Mouse (Mus musculus): ENCODE data around the gene Rnft1. TPM values are rescaled to one million over a fixed set of nuclear protein-coding genes. Genes with fewer than 3 reads are reported as not detected.
A peak's percentile ranks its signal among the peaks of the same experiment; 100 is the strongest.
"Not testable (repeated sequence)": the region's sequence is repeated elsewhere in the genome, so short reads cannot be mapped to it uniquely, and the experiment has no call there.

Gene Rnft1
- total and polyA plus RNA-seq, 3 experiments = 6.8 to 35.0 (median 26.2) TPM

- no peaks in the 10 kb centered on the region for H3K36me3 ChIP-seq (ENCODE audit: control insufficient read depth, insufficient read depth, low read length)
- 80% methylated on average over 7 of the region's 7 CpGs for WGBS
- no peaks in the 10 kb centered on the region for H3K4me1 ChIP-seq (ENCODE audit: control insufficient read depth, insufficient read depth, low read length)
Measured at GRCm38 (mm10) chr11:86519751-86520150, 35.3 kb downstream of the Rnft1 start.

GRCm38 (mm10) chr11:86527528-86527927, 43.1 kb downstream of the Rnft1 start:
- WGBS = 77% methylated on average over 4 of the region's 4 CpGs
- no peaks in the 10 kb centered on the region for H3K4me1 ChIP-seq (ENCODE audit: control insufficient read depth, insufficient read depth, low read length)
- H3K27me3 ChIP-seq (ENCODE audit: control insufficient read depth, insufficient read depth, low read length) = no peaks in the 10 kb centered on the region
- H3K9ac ChIP-seq (ENCODE audit: low read depth, low read length) = no peak overlapping the region
- intact Hi-C loops (cut with DNase I) = no loop called here
- H3K79me2 ChIP-seq (replicated peaks; ENCODE audit: control insufficient read depth, insufficient read depth, low read length) = no peaks in the 10 kb centered on the region
- H3K36me3 ChIP-seq (ENCODE audit: control insufficient read depth, insufficient read depth, low read length) = peaks cover 3% of the 10 kb centered on the region
- no peak overlapping the region for H3K4me3 ChIP-seq
- TF ChIP-seq POLR2A (IDR thresholded peaks at IDR 0.05; ENCODE audit: insufficient read depth, low read depth, low read length) (no peak), EP300 (IDR thresholded peaks at IDR 0.05; ENCODE audit: insufficient read depth, low read depth, low read length) (no peak), CTCF (IDR thresholded peaks at IDR 0.05) (no peak)
- no peak overlapping the region for H3K27ac ChIP-seq
- DNase-seq = no peak

More at GRCm38 (mm10) chr11:86519751-86520150, 35.3 kb downstream of the Rnft1 start:
- no peaks in the 10 kb centered on the region for H3K27me3 ChIP-seq (ENCODE audit: control insufficient read depth, insufficient read depth, low read length)
- no peak for DNase-seq
- no peak overlapping the region for H3K27ac ChIP-seq
- no peak overlapping the region for H3K4me3 ChIP-seq
- intact Hi-C loops (cut with DNase I) = no loop called here
- H3K79me2 ChIP-seq (replicated peaks; ENCODE audit: control insufficient read depth, insufficient read depth, low read length) = no peaks in the 10 kb centered on the region
- TF ChIP-seq CTCF (IDR thresholded peaks at IDR 0.05) = no peak
- no peak for TF ChIP-seq EP300 (IDR thresholded peaks at IDR 0.05; ENCODE audit: insufficient read depth, low read depth, low read length)
- no peak for TF ChIP-seq POLR2A (IDR thresholded peaks at IDR 0.05; ENCODE audit: insufficient read depth, low read depth, low read length)
- H3K9ac ChIP-seq (ENCODE audit: low read depth, low read length) = no peak overlapping the region

- no peaks in the 10 kb centered on the region for H3K4me1 ChIP-seq (ENCODE audit: control insufficient read depth, insufficient read depth, low read length)
- no peak overlapping the region for H3K9ac ChIP-seq (ENCODE audit: low read depth, low read length)
- no peaks in the 10 kb centered on the region; the same call in 1 of the 2 replicates for H3K79me2 ChIP-seq (replicated peaks; ENCODE audit: control insufficient read depth, insufficient read depth, low read length)
- intact Hi-C loops (cut with DNase I) = no loop called here
- H3K4me3 ChIP-seq = no peak overlapping the region
- no peak for DNase-seq
- no peak overlapping the region for H3K27ac ChIP-seq
- TF ChIP-seq EP300 (IDR thresholded peaks at IDR 0.05; ENCODE audit: insufficient read depth, low read depth, low read length) (no peak), POLR2A (IDR thresholded peaks at IDR 0.05; ENCODE audit: insufficient read depth, low read depth, low read length) (no peak), CTCF (IDR thresholded peaks at IDR 0.05) (peak; percentile 86)
- no peaks in the 10 kb centered on the region for H3K27me3 ChIP-seq (ENCODE audit: control insufficient read depth, insufficient read depth, low read length)
- H3K36me3 ChIP-seq (ENCODE audit: control insufficient read depth, insufficient read depth, low read length) = peaks cover 6% of the 10 kb centered on the region
- WGBS = 75% methylated on average over 1 of the region's 1 CpGs
Measured at GRCm38 (mm10) chr11:86532834-86533233, 48.4 kb downstream of the Rnft1 start.

- H3K27me3 ChIP-seq (ENCODE audit: control insufficient read depth, insufficient read depth, low read length); H3K4me1 ChIP-seq (ENCODE audit: control insufficient read depth, insufficient read depth, low read length); H3K36me3 ChIP-seq (ENCODE audit: control insufficient read depth, insufficient read depth, low read length); H3K4me3 ChIP-seq; DNase-seq; H3K9ac ChIP-seq (ENCODE audit: low read depth, low read length); intact Hi-C loops (cut with DNase I); H3K27ac ChIP-seq; H3K79me2 ChIP-seq (replicated peaks; ENCODE audit: control insufficient read depth, insufficient read depth, low read length): not testable (repeated sequence)
- 83% methylated on average over 6 of the region's 6 CpGs for WGBS
Measured at GRCm38 (mm10) chr11:86533302-86533701, 48.8 kb downstream of the Rnft1 start.

GRCm38 (mm10) chr11:86534201-86534910, 49.9 kb downstream of the Rnft1 start:
- TF ChIP-seq POLR2A (IDR thresholded peaks at IDR 0.05; ENCODE audit: insufficient read depth, low read depth, low read length) (no peak), EP300 (IDR thresholded peaks at IDR 0.05; ENCODE audit: insufficient read depth, low read depth, low read length) (no peak), CTCF (IDR thresholded peaks at IDR 0.05) (no peak)
- Histone ChIP-seq H3K4me3 (no peak overlapping the region), H3K27ac (no peak overlapping the region), H3K79me2 (replicated peaks; ENCODE audit: control insufficient read depth, insufficient read depth, low read length) (no peaks in the 10 kb centered on the region; the same call in none of the 2 replicates), H3K9ac (ENCODE audit: low read depth, low read length) (no peak overlapping the region), H3K27me3 (ENCODE audit: control insufficient read depth, insufficient read depth, low read length) (no peaks in the 10 kb centered on the region), H3K4me1 (ENCODE audit: control insufficient read depth, insufficient read depth, low read length) (peaks cover 2% of the 10 kb centered on the region; the same call in 1 of the 2 replicates), H3K36me3 (ENCODE audit: control insufficient read depth, insufficient read depth, low read length) (peaks cover 6% of the 10 kb centered on the region)
- no peak for DNase-seq
- intact Hi-C loops (cut with DNase I) = no loop called here
- WGBS = 87% methylated on average over 5 of the region's 5 CpGs

- H3K27ac ChIP-seq = no peak overlapping the region
- H3K27me3 ChIP-seq (ENCODE audit: control insufficient read depth, insufficient read depth, low read length) = no peaks in the 10 kb centered on the region
- H3K9ac ChIP-seq (ENCODE audit: low read depth, low read length) = no peak overlapping the region
- TF ChIP-seq EP300 (IDR thresholded peaks at IDR 0.05; ENCODE audit: insufficient read depth, low read depth, low read length) (no peak), POLR2A (IDR thresholded peaks at IDR 0.05; ENCODE audit: insufficient read depth, low read depth, low read length) (no peak), CTCF (IDR thresholded peaks at IDR 0.05) (no peak)
- no peak for DNase-seq
- intact Hi-C loops (cut with DNase I) = no loop called here
- no peak overlapping the region for H3K4me3 ChIP-seq
- peaks cover 16% of the 10 kb centered on the region for H3K36me3 ChIP-seq (ENCODE audit: control insufficient read depth, insufficient read depth, low read length)
- 84% methylated on average over 4 of the region's 4 CpGs for WGBS
- peaks cover 2% of the 10 kb centered on the region; the same call in 1 of the 2 replicates for H3K4me1 ChIP-seq (ENCODE audit: control insufficient read depth, insufficient read depth, low read length)
- H3K79me2 ChIP-seq (replicated peaks; ENCODE audit: control insufficient read depth, insufficient read depth, low read length) = peaks cover 1% of the 10 kb centered on the region
Measured at GRCm38 (mm10) chr11:86538786-86539185, 54.3 kb downstream of the Rnft1 start.

All from heart, adult 2 months (tissue).